Mouse (Mus musculus) liver, adult 2 months (tissue): ENCODE results near the gene Wdr86.

Source experiments
- CTCF ChIP-seq: fragments of 200-500 bp; IDR thresholded peaks from 2 replicates; pipeline ENCODE4 v1.5.1; 2011; ENCODE audit warnings: low read depth, low read length, control low read depth
- POLR2A ChIP-seq: fragments of 200-500 bp; IDR thresholded peaks from 2 replicates; pipeline ENCODE4 v1.6.1; 2011; ENCODE audit warnings: low read length, control low read depth; ENCODE audit not compliant: insufficient read depth; ENCODE audit errors: extremely low read depth

DNA sequence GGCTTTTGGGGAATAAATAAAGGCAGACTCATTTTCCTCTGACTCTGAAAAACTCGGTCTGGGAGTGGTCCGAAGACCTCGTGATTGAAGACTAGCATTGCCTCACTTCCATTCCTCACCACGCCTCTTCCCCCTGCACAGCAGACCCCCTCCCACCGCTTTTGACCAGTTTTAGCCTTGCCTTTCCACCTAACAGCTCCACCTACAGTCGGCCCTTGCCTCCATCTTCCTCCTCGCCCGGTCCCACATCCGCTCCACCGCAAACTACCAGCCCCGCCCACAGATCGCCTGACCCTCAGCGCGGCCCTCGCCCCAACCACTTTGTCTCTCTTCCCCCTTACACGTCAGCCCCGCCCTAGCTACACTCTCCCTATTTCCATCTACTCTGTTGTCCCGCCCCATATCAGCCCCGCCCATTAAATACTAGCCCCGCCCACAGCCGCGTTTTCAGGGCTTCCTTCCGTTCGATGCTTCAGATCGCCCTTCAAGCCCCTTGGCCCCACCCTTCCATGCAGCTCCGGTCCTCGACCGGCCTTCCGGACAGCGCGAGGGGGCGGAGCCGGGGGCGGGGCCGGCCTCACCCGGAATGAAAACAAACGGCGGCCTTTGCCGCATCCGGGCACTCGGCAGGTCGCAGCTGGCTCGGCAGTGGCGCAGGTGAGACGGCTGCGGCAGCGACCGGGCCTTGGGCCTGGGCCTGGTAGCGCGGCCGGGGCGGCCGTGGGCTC, 45.0 kb downstream of the Wdr86 start, which contains the start of gene Nub1:
- TF ChIP-seq CTCF (peak; percentile 45; the same call in 1 of the 2 replicates), POLR2A (peak; percentile 59)
